Mouse (Mus musculus): Measurements from ENCODE around the gene Ccdc85c. TPM values are rescaled to one million over a fixed set of nuclear protein-coding genes. Genes with fewer than 3 reads are reported as not detected.
A peak's percentile ranks its signal among the peaks of the same experiment; 100 is the strongest.

The Ccdc85c gene
- polyA plus RNA-seq, 2 experiments from 2014 or later, result 0.27 to 0.46 TPM

GRCm38 (mm10) chr12:108215090-108215489 lies 60.1 kb downstream of the Ccdc85c start:
- no peak for ATAC-seq

DNA sequence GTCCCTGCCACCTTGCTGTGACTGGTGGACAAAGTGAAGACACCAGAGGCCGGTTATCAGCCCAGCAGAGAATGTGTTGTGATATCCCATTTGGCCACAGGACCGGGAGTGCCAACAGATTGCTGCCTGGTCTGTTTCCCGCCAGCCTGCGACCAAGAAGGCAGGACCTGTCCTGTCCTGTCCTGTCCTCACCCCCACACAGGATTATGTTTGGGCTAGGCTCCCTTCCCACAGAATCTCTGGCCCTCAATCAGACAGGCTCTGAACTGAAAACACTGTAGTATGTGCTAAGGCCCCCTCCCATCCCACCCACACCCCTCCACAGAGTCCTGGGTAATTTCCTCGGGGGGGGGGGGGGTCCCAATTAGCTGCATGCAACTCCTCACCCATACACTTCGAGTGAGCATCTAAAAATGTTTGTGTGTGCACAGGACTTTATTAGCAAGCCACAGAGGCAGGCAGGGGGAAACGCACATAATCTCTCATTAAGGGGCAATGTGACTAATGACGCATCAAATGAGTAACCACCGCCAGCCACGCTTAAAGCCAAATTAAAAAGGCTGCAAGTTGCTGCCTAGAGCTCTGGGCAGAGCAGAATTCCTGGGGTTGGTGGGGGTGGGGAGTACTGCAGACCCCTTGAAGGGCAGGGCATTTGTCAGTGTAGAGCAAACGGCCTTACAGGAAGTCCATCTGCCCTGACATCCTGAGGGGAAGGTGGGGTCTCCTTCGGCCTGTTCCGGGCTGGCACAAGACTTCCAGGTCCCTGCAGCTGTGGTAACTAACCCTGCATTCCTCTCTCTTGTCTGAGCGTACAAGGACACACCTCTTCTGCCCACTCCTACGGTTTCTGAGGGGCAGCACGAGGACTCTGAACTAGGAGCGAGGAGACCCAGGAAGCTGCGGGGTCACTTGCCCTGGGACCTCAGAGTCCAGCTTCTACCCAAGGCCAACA lies 61.9 kb downstream of the Ccdc85c start:
- ATAC-seq, result no peak

DNA sequence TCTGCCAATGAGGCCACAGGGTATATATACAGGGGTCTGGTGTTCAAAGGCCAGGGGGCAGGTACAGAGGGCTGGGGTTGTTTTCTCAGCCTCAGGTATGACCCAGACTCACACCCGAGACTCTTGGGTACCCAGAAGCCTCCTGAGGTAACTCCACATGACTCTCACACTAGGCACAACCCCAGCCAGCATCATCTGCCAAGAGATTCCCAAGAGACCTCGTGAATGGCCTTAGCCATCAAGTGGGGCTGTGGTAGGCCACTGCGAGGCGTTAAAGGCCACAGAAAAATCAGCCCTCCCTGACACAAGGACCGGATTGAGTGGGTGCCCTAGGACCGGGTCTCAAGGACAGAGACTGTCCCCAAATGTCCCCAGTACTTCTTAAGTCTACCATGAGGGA lies 62.7 kb downstream of the Ccdc85c start:
- no peak for ATAC-seq

DNA sequence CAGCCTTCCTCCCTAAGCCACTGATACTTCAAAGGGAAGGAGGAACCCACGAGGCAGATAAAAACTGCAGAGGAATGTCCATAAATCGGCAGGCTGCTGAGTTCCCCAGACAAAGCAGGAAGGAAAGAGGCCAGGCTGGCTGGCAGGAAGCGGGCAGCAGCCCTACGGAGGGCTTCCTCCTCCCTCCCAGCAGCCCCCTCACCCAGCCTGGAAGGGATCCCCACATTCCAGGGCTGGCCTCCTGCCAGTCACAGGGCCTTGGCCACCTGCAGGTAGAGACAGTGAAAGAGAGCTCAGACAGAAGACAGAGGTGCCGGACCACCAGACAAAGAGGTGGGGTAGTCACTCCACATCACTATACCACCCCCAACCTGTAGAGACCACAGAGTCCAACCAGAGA lies 63.2 kb downstream of the Ccdc85c start:
- ATAC-seq, result no peak

DNA sequence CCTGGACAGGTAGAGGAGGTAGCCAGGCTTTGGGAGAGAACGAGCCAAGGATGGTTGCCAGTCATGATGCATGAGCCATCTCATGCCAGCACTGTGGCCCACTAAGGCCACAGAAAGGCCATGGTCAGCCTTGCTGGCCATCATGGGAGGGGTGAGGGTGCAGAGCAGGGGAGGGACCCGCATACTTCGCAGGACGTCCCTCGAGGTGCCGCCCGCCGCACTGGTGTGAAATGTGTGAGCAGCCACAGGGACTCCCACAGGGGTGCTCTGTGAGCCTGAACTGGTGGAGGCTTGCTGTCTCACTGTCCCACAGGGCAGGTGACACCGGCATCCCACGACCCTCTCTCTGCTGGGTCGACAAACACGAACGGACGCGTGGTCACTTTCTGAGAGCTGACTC lies 64.6 kb downstream of the Ccdc85c start:
- ATAC-seq, result no peak

GRCm38 (mm10) chr12:108208726-108209438 lies 66.3 kb downstream of the Ccdc85c start:
- ATAC-seq, result no peak

- no peak for ATAC-seq
Measured at GRCm38 (mm10) chr12:108208216-108208615, 67.0 kb downstream of the Ccdc85c start.

DNA sequence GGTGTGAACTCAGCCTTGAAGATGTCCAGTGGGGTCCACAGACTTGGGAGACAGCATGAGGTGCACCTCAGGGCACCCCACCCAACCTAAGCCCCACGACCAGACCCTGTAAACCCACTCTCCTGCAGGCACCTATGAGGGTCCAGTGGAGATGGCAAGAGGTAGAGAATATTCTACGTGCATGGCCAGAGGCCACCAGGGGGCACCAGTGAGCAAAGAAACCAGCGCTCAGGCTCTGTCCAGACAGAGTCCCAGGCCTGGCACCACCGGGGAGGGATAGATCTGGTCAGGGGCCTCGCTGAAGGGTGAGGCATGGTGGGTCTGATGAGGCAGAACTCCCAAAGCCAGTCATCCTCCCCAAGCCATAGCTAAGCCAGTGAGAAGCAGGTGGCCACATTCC lies 68.6 kb downstream of the Ccdc85c start:
- peak; percentile 33 for ATAC-seq

DNA sequence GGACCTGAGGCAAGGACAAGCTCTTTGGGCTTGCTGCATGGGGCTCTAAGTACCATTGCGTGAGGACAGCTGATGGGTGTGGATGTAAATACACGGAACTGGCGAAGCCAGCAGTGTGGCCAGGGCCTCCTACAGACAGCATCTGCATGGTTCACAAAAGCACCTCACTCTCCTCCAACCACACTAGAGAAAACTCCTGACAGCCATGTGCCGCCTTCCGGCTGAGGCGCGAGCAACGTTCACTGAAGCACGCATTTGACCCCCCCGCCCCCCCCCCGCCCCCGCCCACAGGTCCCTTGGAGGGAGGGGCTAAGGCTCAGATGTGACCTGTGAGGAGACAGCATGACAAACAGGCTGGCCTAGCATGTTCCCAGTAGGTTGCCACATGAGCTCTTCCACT lies 70.2 kb downstream of the Ccdc85c start:
- ATAC-seq, result peak; percentile 38

DNA sequence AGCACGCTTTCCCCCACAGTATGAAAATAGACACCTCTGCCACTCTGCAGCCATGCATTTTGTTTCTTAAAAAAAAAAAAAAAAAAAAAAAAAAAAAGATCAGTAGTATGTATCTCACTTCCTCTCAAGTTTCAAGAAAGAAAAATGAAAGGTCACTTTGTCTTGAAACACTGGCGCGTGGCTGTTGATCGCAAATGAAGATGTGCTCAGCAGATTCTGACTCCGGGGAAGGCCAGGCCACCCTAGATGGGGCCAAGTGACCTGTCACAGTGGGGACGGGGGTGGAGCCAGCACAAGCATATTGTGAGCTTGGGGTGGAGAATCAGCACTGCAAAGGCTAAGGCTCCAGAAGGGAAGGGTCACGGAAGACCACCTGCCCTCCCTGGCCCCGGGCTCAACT lies 71.3 kb downstream of the Ccdc85c start:
- ATAC-seq, result peak; percentile 67

DNA sequence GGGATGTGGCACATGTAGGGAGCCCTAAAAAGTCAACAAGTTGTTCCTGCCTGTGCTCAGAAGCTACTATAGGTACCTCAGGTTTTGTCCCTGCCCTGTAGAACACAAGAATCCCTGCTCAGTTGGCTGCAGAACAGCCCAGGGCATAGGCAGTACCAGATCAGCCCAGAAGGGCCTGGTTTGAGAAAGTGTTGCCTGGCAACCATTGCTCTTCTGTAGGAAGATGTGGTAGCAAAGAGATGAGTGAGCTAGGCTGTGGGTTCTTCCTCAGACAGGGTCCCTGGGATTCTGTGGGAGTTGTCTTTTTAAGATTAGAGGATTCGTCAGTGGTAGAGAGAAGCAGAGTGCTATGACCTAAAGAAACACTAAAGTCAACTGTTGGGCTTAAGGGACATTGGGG lies 75.1 kb downstream of the Ccdc85c start:
- ATAC-seq, result no peak

DNA sequence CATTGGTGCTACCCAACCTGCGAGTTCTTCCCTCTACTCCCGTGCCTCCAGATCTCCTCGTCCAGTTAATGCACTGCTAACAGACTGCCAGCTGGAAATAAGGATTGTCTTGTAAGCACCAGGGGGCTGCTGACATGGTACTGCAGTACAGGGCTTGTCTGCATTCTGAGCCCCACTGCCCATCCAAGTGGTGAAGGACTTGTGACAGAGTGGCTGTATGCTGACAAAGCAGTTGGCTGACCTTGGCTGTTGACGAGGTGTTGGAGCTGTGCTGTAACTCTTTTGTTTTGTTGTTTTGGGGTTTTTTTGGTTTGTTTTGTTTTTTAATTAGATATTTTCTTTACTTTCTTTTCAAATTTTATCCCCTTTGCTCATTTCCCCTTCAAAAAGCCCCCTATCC lies 76.8 kb downstream of the Ccdc85c start:
- no peak for ATAC-seq

- no peak for ATAC-seq
Measured at GRCm38 (mm10) chr12:108195761-108196160, 79.5 kb downstream of the Ccdc85c start.

DNA sequence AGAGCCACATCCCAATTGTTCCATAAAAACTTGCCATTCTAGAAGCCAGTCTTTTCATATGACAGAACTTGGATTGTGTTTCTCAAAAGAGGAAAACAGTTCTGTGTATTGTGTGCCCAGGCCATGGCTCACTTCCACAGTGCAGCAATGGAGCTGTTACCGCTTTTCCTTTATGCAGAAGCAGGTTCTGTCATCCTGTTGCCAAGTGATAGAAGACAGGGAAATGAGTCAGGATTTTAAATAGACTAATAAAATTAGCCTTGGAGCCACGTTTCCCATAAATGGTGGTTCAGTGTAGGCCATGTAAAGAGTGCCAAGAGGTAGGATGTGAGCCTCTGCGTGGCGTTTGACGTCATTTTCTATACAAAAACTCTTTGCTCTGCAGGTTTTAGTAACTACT lies 81.3 kb downstream of the Ccdc85c start:
- no peak for ATAC-seq

GRCm38 (mm10) chr12:108187541-108188091 lies 87.6 kb downstream of the Ccdc85c start:
- ATAC-seq, result no peak

DNA sequence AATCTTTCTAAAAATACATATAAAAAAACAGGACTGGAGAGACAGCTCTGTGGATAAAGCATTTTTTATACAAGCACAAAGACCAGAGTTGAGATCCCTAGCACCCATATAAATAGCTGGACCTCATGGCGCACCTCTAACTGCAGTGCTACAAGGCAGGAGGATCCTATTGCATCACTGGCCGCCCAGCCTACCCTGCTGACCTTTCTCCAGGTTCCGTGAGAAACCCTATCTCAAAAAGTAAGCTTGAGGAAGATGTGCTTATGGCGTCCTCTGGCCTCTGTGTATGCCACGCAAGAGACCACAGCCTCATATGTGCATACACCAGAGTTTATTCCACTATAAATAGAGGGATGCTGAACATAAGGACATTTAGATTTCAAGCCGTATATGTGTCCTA lies 93.5 kb downstream of the Ccdc85c start:
- ATAC-seq, result no peak

DNA sequence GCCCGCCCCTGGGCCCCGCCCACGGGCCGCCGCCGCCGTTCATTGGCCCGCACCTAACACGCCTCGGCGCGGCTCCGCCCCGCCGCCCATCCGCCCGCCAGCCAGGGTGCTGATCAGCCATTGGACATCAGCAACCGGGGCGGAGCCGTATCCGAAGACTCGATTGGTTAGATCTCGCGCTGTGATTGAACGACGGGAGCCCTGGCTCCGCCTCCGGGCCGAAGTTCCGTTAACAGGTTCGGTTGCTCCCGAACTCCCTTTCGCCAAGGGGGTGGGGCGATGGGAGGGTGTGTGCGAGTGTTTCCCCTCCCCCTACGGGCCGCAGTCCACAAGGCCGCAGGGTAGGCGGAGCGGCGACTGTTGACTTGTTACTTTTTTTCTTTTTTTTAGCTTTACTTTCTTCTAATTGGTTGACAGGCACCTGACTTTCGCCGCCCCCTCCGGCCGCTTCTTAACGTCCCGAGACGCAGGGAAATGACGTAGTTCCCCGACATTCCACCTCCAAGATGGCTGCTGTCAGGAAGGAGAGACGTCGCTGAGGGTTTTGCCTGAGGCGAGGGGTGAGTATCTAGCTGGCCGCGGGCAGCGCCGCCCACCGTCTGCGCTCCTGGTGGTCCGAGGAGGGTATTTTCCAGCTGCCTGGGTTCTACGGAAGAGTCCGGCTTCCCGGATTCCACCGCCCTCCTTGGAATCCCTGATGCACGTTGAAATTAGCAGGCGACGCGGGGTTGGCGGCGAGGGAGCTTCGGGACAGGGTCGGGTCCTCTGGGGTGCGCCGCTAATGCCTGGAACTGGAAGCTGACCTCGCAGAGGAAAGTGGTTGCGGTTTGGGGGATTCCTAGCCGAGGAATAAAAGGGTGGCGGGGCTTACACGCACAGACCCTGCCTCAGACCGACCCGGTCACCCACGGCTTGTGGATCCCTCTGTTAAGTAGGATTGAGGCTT lies 95.6 kb downstream of the Ccdc85c start, which contains the start of gene Ccnk:
TSS of gene Ccnk (plus strand) at position 259 of the 946 bp plus-strand sequence.
- peak; percentile 88 for ATAC-seq

DNA sequence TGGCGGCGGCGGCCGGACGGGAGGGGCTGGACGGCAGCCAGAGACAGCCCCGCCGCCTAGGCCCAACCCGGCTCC lies 96.1 kb downstream of the Ccdc85c start, which contains the start of gene Setd3:
TSS of gene Setd3 (minus strand) at position 69 of the 75 bp plus-strand sequence.
- no peak for ATAC-seq

DNA sequence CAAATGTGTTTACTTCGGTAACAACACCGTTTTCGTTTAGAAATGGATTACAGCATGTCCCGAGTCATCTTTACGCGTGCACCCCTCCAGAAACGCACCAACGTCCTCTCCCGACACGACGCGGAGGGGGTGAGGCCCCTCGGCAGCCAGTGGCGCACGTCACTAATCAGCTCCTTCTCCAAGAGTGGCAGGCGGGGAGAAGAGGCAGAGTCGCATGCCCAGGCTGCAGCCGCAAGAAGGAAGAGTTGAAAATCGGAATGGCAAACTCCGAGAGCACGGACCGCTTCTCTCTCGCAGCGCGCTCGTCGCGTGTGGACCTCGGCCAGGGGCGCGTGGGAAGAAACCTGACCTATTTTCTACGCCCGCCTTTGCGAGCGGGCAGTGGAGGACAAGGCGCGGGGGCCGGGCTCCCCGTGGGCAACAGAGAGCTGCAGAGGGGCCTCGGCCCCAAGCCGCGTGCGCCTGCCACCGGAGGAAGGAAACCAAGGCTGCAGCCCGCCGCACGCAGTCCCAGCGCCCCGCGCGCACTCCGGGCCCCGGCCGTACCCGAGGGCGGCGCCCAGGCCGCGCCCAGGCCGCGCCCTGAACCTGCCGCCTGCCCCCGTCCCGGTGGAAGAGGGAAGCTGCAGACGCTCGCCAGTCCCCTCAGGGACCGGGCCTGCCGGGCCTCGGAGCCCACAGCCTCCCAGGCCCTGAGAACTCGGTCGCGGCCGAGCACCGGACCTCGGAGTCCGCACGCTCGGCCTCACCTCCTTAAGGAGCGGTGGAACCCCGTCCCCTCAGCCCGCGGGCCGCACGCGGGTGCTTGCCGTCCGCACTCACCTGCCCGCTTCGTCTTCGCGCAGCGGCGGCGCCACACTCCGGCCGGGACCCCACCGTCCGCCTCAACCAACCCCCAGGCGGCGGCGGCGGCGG lies 96.6 kb downstream of the Ccdc85c start:
- peak; percentile 30 for ATAC-seq

- no peak for ATAC-seq
Measured at GRCm38 (mm10) chr12:108176366-108176765, 98.9 kb downstream of the Ccdc85c start.

- no peak for ATAC-seq
Measured at GRCm38 (mm10) chr12:108174606-108175505, 100.4 kb downstream of the Ccdc85c start.
